Mouse (Mus musculus): ENCODE data around the gene Tctn1.

DNA sequence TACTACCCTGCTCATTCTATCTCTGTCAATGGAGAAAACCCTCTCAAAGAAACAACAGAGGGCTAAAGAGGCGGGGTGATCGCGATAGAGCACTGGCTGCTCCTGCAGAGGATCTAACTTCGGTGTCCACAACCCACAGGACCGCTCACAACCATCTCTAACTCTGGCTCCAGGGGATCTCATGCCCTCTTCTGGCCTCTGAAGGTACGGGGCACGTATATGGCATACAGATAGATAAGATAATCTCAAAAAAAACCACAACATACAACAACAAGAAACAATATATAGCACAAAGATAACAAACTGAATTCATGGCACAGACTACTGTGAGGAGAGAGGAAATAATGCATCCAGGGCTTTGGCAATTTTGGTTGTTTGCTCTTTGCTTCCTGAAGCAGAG, 2.2 kb downstream of the Tctn1 start:
- peak in 2 of 3 experiments; percentile 8 to 35; a peak in 2 of 6 replicates for TF ChIP-seq CTCF (IDR thresholded peaks at IDR 0.05 in 2 of 3, conservative IDR thresholded peaks at IDR 0.05 in 1 of 3; ENCODE audit: control insufficient read depth in 1 of 3, insufficient read depth in 1 of 3, low read depth in 2 of 3, low read length in 3 of 3, poor library complexity in 1 of 3, severe bottlenecking in 1 of 3)
- TF ChIP-seq MAFK (IDR thresholded peaks at IDR 0.05; ENCODE audit: borderline replicate concordance, low read depth, low read length): no peak
- no peak for TF ChIP-seq POLR2AphosphoS2 (IDR thresholded peaks at IDR 0.05; ENCODE audit: low read length)
- TF ChIP-seq EP300 (IDR thresholded peaks at IDR 0.05; ENCODE audit: low read depth in 1 of 2, low read length in 2 of 2): peak; percentile 39 to 45; a peak in 3 of 4 replicates
- no peak for TF ChIP-seq USF1 (IDR thresholded peaks at IDR 0.05; ENCODE audit: low read depth, low read length)
- no peak for TF ChIP-seq MYC (IDR thresholded peaks at IDR 0.05; ENCODE audit: low read depth, low read length)
- TF ChIP-seq RAD21 (IDR thresholded peaks at IDR 0.05; ENCODE audit: low read depth, low read length): peak; percentile 7; the same call in 1 of the 2 replicates
- no peak for TF ChIP-seq E2F4 (IDR thresholded peaks at IDR 0.05; ENCODE audit: borderline replicate concordance, low read depth, low read length)

All from MEL (cell line).